Mouse (Mus musculus) urinary bladder, postnatal 25 days (tissue): ENCODE results near the gene Fancl.

ENCODE experiments used
- DNase-seq: peaks from one replicate; pipeline ENCODE4 v3.0.0; 2022; ENCODE audit warnings: low spot score

The Fancl gene

GRCm38 (mm10) chr11:26489761-26490466 lies 104.0 kb downstream of the Fancl start:
- peak; percentile 5 for DNase-seq

- no peak for DNase-seq
These were observed 110.0 kb downstream of the Fancl start for GRCm38 (mm10) chr11:26495951-26496350.

DNA sequence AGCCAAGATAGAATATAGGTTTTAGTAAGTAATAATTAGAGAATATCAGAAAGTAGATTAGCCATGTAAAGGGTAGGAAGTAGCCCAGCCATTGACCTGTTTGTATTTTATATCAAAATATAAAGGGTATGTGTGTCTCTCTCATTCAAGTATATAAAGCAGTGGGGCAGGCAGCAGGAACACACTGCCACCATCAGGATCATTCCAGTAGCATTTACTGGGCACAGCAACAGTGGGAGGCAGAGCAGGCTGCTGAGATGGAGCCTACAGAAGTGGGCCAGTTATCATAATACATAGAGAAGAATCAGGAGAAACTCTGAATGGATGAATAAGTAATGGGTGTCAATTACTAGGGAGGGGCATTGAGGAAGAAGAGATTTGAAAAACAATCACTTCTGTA lies 127.7 kb downstream of the Fancl start:
- DNase-seq = no peak

DNA sequence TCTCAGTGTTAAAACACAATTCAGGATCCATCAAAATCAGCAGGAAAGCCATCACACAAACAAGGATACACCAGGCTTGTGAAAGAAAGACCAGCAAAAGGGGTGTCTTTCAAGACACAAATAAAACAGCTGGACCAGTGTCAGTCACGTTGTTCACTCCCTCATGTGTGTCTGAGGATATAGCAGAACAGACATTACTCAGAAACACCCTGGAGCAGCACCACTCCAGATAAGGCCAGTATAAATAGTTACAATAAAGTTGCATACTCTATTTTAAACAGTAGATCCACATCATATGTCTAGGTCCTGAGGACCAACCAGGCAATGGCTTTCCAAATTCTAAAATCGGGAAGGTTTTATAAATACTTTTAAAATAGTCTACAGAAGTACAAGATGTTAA lies 130.2 kb downstream of the Fancl start:
- DNase-seq = no peak

DNA sequence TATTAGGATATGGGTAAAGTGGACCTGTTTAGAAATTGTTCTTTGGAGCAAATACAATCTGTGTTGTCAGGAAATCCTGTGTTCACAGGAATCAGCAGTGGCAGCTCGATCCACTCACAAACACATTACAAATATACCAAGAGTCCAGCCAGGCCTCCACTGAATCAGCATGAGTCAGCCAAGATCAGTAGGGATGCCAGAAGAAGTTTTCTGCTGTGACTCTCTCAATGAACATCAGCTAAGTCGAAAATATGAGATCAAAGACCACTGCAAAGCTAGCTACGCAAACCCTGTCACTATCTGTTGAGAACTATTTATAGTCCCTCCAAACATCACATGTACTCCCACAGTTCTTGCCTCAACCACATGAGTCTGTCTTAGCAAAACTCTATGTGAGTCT lies 133.1 kb downstream of the Fancl start:
- DNase-seq = no peak
